Mouse (Mus musculus): Measurements from ENCODE around the gene Ppie. TPM values are rescaled to one million over a fixed set of nuclear protein-coding genes. Genes with fewer than 3 reads are reported as not detected.

Gene Ppie
- total and polyA plus RNA-seq, 3 experiments, result 17.3 to 70.7 (median 39.3) TPM

DNA sequence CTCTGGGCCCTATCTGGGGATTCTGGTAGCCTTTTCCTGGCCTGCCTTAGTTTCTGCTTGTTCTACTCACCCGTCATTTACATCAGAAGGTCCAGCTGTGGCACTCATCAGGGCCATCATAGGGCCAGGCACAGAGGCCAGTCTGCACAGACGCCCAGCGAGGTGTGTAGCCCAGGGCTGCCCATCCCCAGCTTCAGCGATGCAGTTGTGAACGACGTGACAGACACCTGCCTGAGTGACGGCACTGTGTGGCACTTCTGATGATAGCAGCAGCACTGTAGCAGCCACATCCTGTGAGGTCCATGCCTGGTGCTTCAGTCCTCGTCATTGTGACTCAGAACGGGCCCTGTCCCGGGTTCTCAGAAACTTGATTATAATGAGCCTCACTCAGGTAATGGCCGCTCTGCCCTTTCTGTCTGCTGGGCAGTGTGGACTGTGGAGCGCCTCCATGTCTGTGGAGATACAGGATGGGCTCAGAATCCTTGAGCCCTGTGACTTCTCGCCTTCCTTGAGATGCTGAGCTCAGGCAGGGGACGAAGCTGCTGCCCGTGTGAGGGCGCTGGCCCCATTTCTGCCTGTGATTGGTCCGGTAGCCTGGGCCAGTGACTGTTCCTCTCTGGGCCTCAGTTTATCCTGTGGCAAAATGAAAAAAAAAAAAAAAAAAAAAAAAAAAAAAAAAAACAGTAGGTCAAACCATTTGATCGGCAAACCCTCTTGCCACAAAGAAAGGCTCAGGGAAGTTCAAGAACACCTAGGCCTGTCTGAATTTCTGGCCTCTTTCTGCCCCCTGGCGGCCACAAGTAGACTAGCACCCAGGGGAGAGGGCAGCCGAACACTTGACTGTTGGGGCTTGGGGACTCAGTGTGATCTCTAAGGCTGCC, 57.2 kb downstream of the Ppie start:
- Histone ChIP-seq H3K4me1 (ENCODE audit: insufficient read depth, low read depth, low read length) (peaks cover 8% of the 10 kb centered on the region; the same call in 1 of the 2 replicates), H3K9me3 (replicated peaks) (no peaks in the 10 kb centered on the region), H3K4me3 (ENCODE audit: low read depth, low read length) (no peak overlapping the region), H3K36me3 (replicated peaks) (no peaks in the 10 kb centered on the region), H3K27me3 (ENCODE audit: insufficient read depth, low read length) (peaks cover 36% of the 10 kb centered on the region)
- ATAC-seq (ENCODE audit: extremely low read depth, insufficient number of reproducible peaks, low FRiP score, poor library complexity, severe bottlenecking), result peak; percentile 63; the same call in 1 of the 2 replicates
- DNase-seq (ENCODE audit: low spot score), result peak; percentile 37
- TF ChIP-seq GATA2 (IDR thresholded peaks at IDR 0.05; ENCODE audit: borderline replicate concordance, low read depth, low read length) (no peak), CTCF (IDR thresholded peaks at IDR 0.05; ENCODE audit: low read depth, low read length) (peak; percentile 78)

DNA sequence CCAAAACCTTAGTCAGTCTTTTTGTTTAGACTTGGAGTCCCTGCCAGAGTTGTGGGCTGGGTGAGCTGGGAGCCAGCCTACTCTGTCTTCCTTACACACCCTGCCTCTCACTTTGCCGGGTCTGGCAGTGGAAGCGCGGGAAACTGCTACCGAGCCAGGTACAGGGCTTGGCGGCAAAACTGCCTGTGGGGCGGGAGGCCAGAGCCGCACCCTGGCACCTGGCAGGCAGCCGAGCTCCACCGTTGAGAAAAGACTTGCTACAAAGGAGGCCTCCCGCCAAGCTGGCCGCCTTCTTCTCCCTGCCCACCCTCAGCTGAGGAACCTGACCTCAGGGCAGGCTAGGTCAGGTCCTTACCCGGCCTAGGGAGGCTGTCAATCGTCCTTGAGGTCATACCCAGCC, 59.0 kb downstream of the Ppie start:
- Histone ChIP-seq H3K27me3 (ENCODE audit: insufficient read depth, low read length) (peaks cover 42% of the 10 kb centered on the region), H3K4me1 (ENCODE audit: insufficient read depth, low read depth, low read length) (peaks cover 8% of the 10 kb centered on the region; the same call in 1 of the 2 replicates), H3K4me3 (ENCODE audit: low read depth, low read length) (no peak overlapping the region), H3K9me3 (replicated peaks) (no peaks in the 10 kb centered on the region), H3K36me3 (replicated peaks) (no peaks in the 10 kb centered on the region)
- TF ChIP-seq TAL1 (conservative IDR thresholded peaks at IDR 0.05; ENCODE audit: low read depth, low read length), result no peak
- no peak for TF ChIP-seq GATA1 (IDR thresholded peaks at IDR 0.05; ENCODE audit: borderline replicate concordance, low read length)
- TF ChIP-seq GATA2 (IDR thresholded peaks at IDR 0.05; ENCODE audit: borderline replicate concordance, low read depth, low read length), result no peak
- no peak for TF ChIP-seq CTCF (IDR thresholded peaks at IDR 0.05; ENCODE audit: low read depth, low read length)
- no peak for DNase-seq (ENCODE audit: low spot score)
- no peak for ATAC-seq (ENCODE audit: extremely low read depth, insufficient number of reproducible peaks, low FRiP score, poor library complexity, severe bottlenecking)

DNA sequence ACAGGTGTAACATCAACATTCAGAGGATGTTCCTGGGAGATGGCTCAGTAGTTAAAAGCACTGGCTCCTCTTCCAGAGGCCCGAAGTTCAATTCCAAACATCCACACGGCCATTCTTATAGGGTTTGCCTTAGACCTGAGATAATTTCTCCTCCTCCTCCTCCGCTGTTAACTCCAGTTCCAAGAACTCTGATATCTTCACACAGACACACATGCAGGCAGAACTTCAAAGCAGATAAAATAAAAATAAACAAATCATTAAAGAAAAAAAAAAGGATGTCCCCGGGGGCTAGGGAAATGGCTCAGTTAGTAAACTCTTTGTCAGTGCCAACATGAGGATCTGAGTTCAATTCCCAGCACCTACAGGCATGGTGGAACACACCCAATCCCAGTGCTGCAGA, 61.5 kb downstream of the Ppie start:
- H3K27me3 ChIP-seq (ENCODE audit: insufficient read depth, low read length), result peaks cover 53% of the 10 kb centered on the region
- no peaks in the 10 kb centered on the region for H3K9me3 ChIP-seq (replicated peaks)
- H3K4me1 ChIP-seq (ENCODE audit: insufficient read depth, low read depth, low read length), result peaks cover 8% of the 10 kb centered on the region; the same call in 1 of the 2 replicates
- no peaks in the 10 kb centered on the region for H3K36me3 ChIP-seq (replicated peaks)
- no peak overlapping the region for H3K4me3 ChIP-seq (ENCODE audit: low read depth, low read length)
- DNase-seq (ENCODE audit: low spot score) (no peak), ATAC-seq (ENCODE audit: extremely low read depth, insufficient number of reproducible peaks, low FRiP score, poor library complexity, severe bottlenecking) (no peak)
- TF ChIP-seq POLR2AphosphoS5 (IDR thresholded peaks at IDR 0.05; ENCODE audit: insufficient replicate concordance, low read depth, low read length) (no peak), GATA2 (IDR thresholded peaks at IDR 0.05; ENCODE audit: borderline replicate concordance, low read depth, low read length) (no peak), TAL1 (conservative IDR thresholded peaks at IDR 0.05; ENCODE audit: low read depth, low read length) (no peak), CTCF (IDR thresholded peaks at IDR 0.05; ENCODE audit: low read depth, low read length) (no peak), GATA1 (IDR thresholded peaks at IDR 0.05; ENCODE audit: borderline replicate concordance, low read length) (no peak)

Other genes with a start within 250 kb of the Ppie start
- not detected in 2 replicates for gene Mfsd2a, start 178.8 kb downstream of the Ppie start, total RNA-seq (2014; fragmentation: Nextera tagmentation)
- gene Mfsd2a, start 178.8 kb downstream of the Ppie start, total RNA-seq (2017), result 0.06 and 0.11 TPM in 2 replicates
- not detected in 2 replicates for gene Mfsd2a, start 178.8 kb downstream of the Ppie start, polyA plus RNA-seq (2012)
- gene Mycl, start 144.3 kb downstream of the Ppie start, total RNA-seq (2014; fragmentation: Nextera tagmentation), result not detected in 2 replicates
- 0.11 TPM in 1 of 2 replicates, not detected in the other for gene Mycl, start 144.3 kb downstream of the Ppie start, total RNA-seq (2017)
- gene Mycl, start 144.3 kb downstream of the Ppie start, polyA plus RNA-seq (2012), result not detected in 2 replicates
- 23.6 and 24.4 TPM in 2 replicates for gene Trit1, start 123.4 kb downstream of the Ppie start, total RNA-seq (2014; fragmentation: Nextera tagmentation)
- 24.4 and 26.4 TPM in 2 replicates for gene Trit1, start 123.4 kb downstream of the Ppie start, total RNA-seq (2017)
- gene Trit1, start 123.4 kb downstream of the Ppie start, polyA plus RNA-seq (2012), result 2.8 and 3.2 TPM in 2 replicates
- gene Bmp8b, start 34.8 kb downstream of the Ppie start, total RNA-seq (2014; fragmentation: Nextera tagmentation), result not detected in 2 replicates
- 0.05 TPM in 1 of 2 replicates, not detected in the other for gene Bmp8b, start 34.8 kb downstream of the Ppie start, total RNA-seq (2017)
- not detected in 2 replicates for gene Bmp8b, start 34.8 kb downstream of the Ppie start, polyA plus RNA-seq (2012)
- gene Oxct2b, start 23.7 kb downstream of the Ppie start, total RNA-seq (2014; fragmentation: Nextera tagmentation), result not detected in 2 replicates
- gene Oxct2b, start 23.7 kb downstream of the Ppie start, total RNA-seq (2017), result not detected in 2 replicates
- 0.02 TPM in 1 of 2 replicates, not detected in the other for gene Oxct2b, start 23.7 kb downstream of the Ppie start, polyA plus RNA-seq (2012)
- not detected in 2 replicates for gene Hpcal4, start 43.3 kb upstream of the Ppie start, total RNA-seq (2014; fragmentation: Nextera tagmentation)
- gene Hpcal4, start 43.3 kb upstream of the Ppie start, total RNA-seq (2017), result 0.12 TPM in 1 of 2 replicates, not detected in the other
- gene Hpcal4, start 43.3 kb upstream of the Ppie start, polyA plus RNA-seq (2012), result not detected in 2 replicates
- not detected in 2 replicates for gene Nt5c1a, start 61.6 kb upstream of the Ppie start, total RNA-seq (2014; fragmentation: Nextera tagmentation)
- not detected in 2 replicates for gene Nt5c1a, start 61.6 kb upstream of the Ppie start, total RNA-seq (2017)
- gene Nt5c1a, start 61.6 kb upstream of the Ppie start, polyA plus RNA-seq (2012), result not detected in 2 replicates
- not detected in 2 replicates for gene Heyl, start 93.6 kb upstream of the Ppie start, total RNA-seq (2014; fragmentation: Nextera tagmentation)
- 0.05 TPM in 1 of 2 replicates, not detected in the other for gene Heyl, start 93.6 kb upstream of the Ppie start, total RNA-seq (2017)
- not detected in 2 replicates for gene Heyl, start 93.6 kb upstream of the Ppie start, polyA plus RNA-seq (2012)
- gene Pabpc4, start 122.4 kb upstream of the Ppie start, total RNA-seq (2014; fragmentation: Nextera tagmentation), result 328 and 335 TPM in 2 replicates
- 103 and 112 TPM in 2 replicates for gene Pabpc4, start 122.4 kb upstream of the Ppie start, total RNA-seq (2017)
- 1,118 and 1,562 TPM in 2 replicates for gene Pabpc4, start 122.4 kb upstream of the Ppie start, polyA plus RNA-seq (2012)
- gene Oxct2a, start 183.7 kb upstream of the Ppie start, total RNA-seq (2014; fragmentation: Nextera tagmentation), result not detected in 2 replicates
- gene Oxct2a, start 183.7 kb upstream of the Ppie start, total RNA-seq (2017), result 0.33 TPM in 1 of 2 replicates, not detected in the other
- not detected in 2 replicates for gene Oxct2a, start 183.7 kb upstream of the Ppie start, polyA plus RNA-seq (2012)
- not detected in 2 replicates for gene Bmp8a, start 203.3 kb upstream of the Ppie start, total RNA-seq (2014; fragmentation: Nextera tagmentation)
- gene Bmp8a, start 203.3 kb upstream of the Ppie start, total RNA-seq (2017), result 0.05 TPM in 1 of 2 replicates, not detected in the other
- 0.02 and 0.10 TPM in 2 replicates for gene Bmp8a, start 203.3 kb upstream of the Ppie start, polyA plus RNA-seq (2012)